Mouse (Mus musculus): Measurements from ENCODE around the gene Vmn1r200. TPM values are rescaled to one million over a fixed set of nuclear protein-coding genes. Genes with fewer than 3 reads are reported as not detected.
"Not testable (repeated sequence)": the region's sequence is repeated elsewhere in the genome, so short reads cannot be mapped to it uniquely, and the experiment has no call there.

Gene Vmn1r200
- total RNA-seq (2015; ENCODE audit: low replicate concordance) (not detected in 2 replicates), total RNA-seq (2017; ENCODE audit: low replicate concordance) (not detected in 2 replicates)

DNA sequence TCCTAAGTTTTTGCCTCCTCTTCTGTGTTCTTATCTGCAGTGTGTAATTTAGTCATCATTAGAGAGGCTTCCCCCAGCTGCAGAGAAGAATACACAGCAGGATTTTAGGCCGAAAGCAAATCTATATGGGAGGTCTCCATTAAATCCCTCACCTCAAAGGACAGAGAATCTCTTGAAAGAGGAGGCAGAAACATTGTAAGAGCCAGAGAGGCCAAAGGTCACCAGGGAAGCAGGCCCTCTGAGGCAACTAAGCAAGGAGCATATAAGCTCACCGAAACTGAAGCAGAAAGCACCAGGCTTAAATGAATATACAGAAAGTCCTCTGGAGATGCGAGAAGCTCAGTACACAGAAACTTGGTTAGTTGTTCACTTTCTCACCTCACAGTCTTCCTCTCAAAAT, at the start of gene Vmn1r200:
Gene Vmn1r200, plus strand, starts transcription at position 301 of the 400 bp plus-strand sequence.
- ATAC-seq (replicated peaks; ENCODE audit: low FRiP score, poor library complexity, severe bottlenecking) = no peak

DNA sequence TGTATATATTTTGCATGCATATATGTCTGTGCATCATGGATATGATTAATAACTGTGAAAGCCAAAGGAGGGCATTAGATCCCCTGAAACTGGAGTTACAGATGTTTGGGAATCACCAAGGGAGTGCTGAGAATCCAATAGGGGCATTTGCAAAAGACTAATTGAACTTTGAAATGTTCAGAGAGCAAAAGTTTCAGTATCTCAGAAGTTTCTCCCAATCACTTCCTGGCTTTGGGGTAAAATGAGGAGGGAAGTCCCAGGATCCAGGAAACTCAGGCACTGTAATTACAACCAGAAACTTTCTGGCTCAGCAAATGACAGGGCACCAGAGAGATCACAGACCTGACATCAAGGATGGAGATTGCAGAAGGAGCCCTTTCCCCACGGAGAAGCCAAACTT, 40.1 kb upstream of the Vmn1r200 start, which contains the start of gene Vmn1r198:
Gene Vmn1r198, plus strand, starts transcription at position 301 of the 400 bp plus-strand sequence.
- ATAC-seq (replicated peaks; ENCODE audit: low FRiP score, poor library complexity, severe bottlenecking) = no peak

GRCm38 (mm10) chr13:22350813-22351212, 39.4 kb upstream of the Vmn1r200 start:
- no peak for ATAC-seq (replicated peaks; ENCODE audit: low FRiP score, poor library complexity, severe bottlenecking)

DNA sequence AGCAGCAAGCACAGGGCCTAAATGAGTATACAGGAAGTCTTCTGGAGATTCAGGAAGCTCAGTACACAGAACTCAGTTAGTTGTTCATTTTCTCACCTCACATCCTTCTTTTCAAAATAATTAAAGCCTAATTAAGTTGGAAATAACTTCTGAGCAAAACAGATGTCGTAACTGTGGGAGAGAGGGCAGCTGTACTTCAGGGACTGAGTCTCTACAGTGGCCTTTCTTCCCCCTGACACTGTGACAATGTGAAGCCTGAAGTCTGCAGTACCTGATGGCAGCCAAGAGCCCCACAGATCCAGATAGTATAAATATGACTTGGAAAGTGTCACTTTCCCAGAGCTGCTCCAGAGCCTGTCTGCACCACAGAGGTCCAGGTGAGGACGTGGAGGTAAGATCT, 10.7 kb upstream of the Vmn1r200 start, which contains the start of gene Vmn1r199:
Gene Vmn1r199, plus strand, starts transcription at position 301 of the 400 bp plus-strand sequence.
- no peak for ATAC-seq (replicated peaks; ENCODE audit: low FRiP score, poor library complexity, severe bottlenecking)

DNA sequence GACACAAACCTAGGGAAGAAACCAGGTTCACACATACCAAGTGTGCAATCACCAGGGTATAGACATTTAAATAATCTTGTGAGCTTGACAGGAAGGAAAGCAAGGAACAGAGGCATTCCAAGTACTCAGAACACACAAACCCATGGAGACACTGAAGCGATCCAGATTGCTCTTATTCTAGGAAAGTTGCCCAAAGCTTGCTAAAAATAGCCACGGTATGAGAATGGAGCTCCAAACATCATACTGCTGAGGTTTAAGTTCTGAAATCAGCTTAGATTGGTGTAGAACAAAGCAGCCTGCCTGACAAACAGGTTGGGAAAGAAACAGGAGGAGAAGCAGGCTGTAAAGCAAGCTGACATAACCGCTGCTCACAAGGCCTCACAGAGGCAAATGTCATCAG, 9.0 kb upstream of the Vmn1r200 start:
- ATAC-seq (replicated peaks; ENCODE audit: low FRiP score, poor library complexity, severe bottlenecking) = not testable (repeated sequence)

- no peak for ATAC-seq (replicated peaks; ENCODE audit: low FRiP score, poor library complexity, severe bottlenecking)
Measured at GRCm38 (mm10) chr13:22383401-22383800, 6.8 kb upstream of the Vmn1r200 start.

- no peak for ATAC-seq (replicated peaks; ENCODE audit: low FRiP score, poor library complexity, severe bottlenecking)
Measured at GRCm38 (mm10) chr13:22387050-22387449, 3.1 kb upstream of the Vmn1r200 start.

DNA sequence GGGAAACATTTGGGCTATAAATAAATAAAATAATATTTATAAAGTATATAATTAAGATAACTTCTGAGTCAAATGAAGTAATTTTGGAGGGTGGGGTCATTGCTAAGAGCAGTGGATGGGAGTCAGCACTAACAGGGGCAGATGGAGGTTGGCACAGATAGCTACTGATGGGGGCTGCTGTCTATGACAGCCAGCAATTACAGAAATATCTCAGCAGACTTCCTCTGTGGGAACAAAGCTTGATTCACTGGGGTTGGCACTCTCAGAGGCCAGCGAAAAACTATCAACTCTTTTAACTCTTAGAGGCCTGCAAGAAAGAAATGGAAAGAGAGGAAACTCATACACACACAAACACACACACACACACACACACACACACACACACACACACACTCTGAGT, 12.8 kb downstream of the Vmn1r200 start:
- ATAC-seq (replicated peaks; ENCODE audit: low FRiP score, poor library complexity, severe bottlenecking) = no peak

Other genes with a start within 250 kb of the Vmn1r200 start
- gene Vmn1r191, start 206.4 kb upstream of the Vmn1r200 start, total RNA-seq (2015; ENCODE audit: low replicate concordance) = not detected in 2 replicates
- not detected in 2 replicates for gene Vmn1r191, start 206.4 kb upstream of the Vmn1r200 start, total RNA-seq (2017; ENCODE audit: low replicate concordance)
- gene Vmn1r192, start 199.2 kb upstream of the Vmn1r200 start, total RNA-seq (2015; ENCODE audit: low replicate concordance) = not detected in 2 replicates
- not detected in 2 replicates for gene Vmn1r192, start 199.2 kb upstream of the Vmn1r200 start, total RNA-seq (2017; ENCODE audit: low replicate concordance)
- not detected in 2 replicates for gene Vmn1r193, start 167.2 kb upstream of the Vmn1r200 start, total RNA-seq (2015; ENCODE audit: low replicate concordance)
- gene Vmn1r193, start 167.2 kb upstream of the Vmn1r200 start, total RNA-seq (2017; ENCODE audit: low replicate concordance) = not detected in 2 replicates
- not detected in 2 replicates for gene Vmn1r194, start 146.2 kb upstream of the Vmn1r200 start, total RNA-seq (2015; ENCODE audit: low replicate concordance)
- gene Vmn1r194, start 146.2 kb upstream of the Vmn1r200 start, total RNA-seq (2017; ENCODE audit: low replicate concordance) = not detected in 2 replicates
- not detected in 2 replicates for gene Vmn1r195, start 119.9 kb upstream of the Vmn1r200 start, total RNA-seq (2015; ENCODE audit: low replicate concordance)
- not detected in 2 replicates for gene Vmn1r195, start 119.9 kb upstream of the Vmn1r200 start, total RNA-seq (2017; ENCODE audit: low replicate concordance)
- not detected in 2 replicates for gene Vmn1r196, start 100.5 kb upstream of the Vmn1r200 start, total RNA-seq (2015; ENCODE audit: low replicate concordance)
- not detected in 2 replicates for gene Vmn1r196, start 100.5 kb upstream of the Vmn1r200 start, total RNA-seq (2017; ENCODE audit: low replicate concordance)
- not detected in 2 replicates for gene Vmn1r197, start 65.8 kb upstream of the Vmn1r200 start, total RNA-seq (2015; ENCODE audit: low replicate concordance)
- gene Vmn1r197, start 65.8 kb upstream of the Vmn1r200 start, total RNA-seq (2017; ENCODE audit: low replicate concordance) = not detected in 2 replicates
- not detected in 2 replicates for gene Vmn1r198, start 40.0 kb upstream of the Vmn1r200 start, total RNA-seq (2015; ENCODE audit: low replicate concordance)
- not detected in 2 replicates for gene Vmn1r198, start 40.0 kb upstream of the Vmn1r200 start, total RNA-seq (2017; ENCODE audit: low replicate concordance)
- not detected in 2 replicates for gene Vmn1r199, start 10.6 kb upstream of the Vmn1r200 start, total RNA-seq (2015; ENCODE audit: low replicate concordance)
- not detected in 2 replicates for gene Vmn1r199, start 10.6 kb upstream of the Vmn1r200 start, total RNA-seq (2017; ENCODE audit: low replicate concordance)
- gene Vmn1r201, start 81.5 kb downstream of the Vmn1r200 start, total RNA-seq (2015; ENCODE audit: low replicate concordance) = not detected in 2 replicates
- not detected in 2 replicates for gene Vmn1r201, start 81.5 kb downstream of the Vmn1r200 start, total RNA-seq (2017; ENCODE audit: low replicate concordance)
- gene Vmn1r202, start 115.0 kb downstream of the Vmn1r200 start, total RNA-seq (2015; ENCODE audit: low replicate concordance) = not detected in 2 replicates
- not detected in 2 replicates for gene Vmn1r202, start 115.0 kb downstream of the Vmn1r200 start, total RNA-seq (2017; ENCODE audit: low replicate concordance)
- not detected in 2 replicates for gene Vmn1r203, start 127.7 kb downstream of the Vmn1r200 start, total RNA-seq (2015; ENCODE audit: low replicate concordance)
- 0.39 TPM in 1 of 2 replicates, not detected in the other for gene Vmn1r203, start 127.7 kb downstream of the Vmn1r200 start, total RNA-seq (2017; ENCODE audit: low replicate concordance)
- gene Vmn1r204, start 162.8 kb downstream of the Vmn1r200 start, total RNA-seq (2015; ENCODE audit: low replicate concordance) = not detected in 2 replicates
- not detected in 2 replicates for gene Vmn1r204, start 162.8 kb downstream of the Vmn1r200 start, total RNA-seq (2017; ENCODE audit: low replicate concordance)
- gene Vmn1r205, start 202.6 kb downstream of the Vmn1r200 start, total RNA-seq (2015; ENCODE audit: low replicate concordance) = not detected in 2 replicates
- gene Vmn1r205, start 202.6 kb downstream of the Vmn1r200 start, total RNA-seq (2017; ENCODE audit: low replicate concordance) = not detected in 2 replicates
- gene Vmn1r206, start 233.9 kb downstream of the Vmn1r200 start, total RNA-seq (2015; ENCODE audit: low replicate concordance) = not detected in 2 replicates
- not detected in 2 replicates for gene Vmn1r206, start 233.9 kb downstream of the Vmn1r200 start, total RNA-seq (2017; ENCODE audit: low replicate concordance)